Mouse (Mus musculus) mouse trophoblast stem cell (cell line): Measurements from ENCODE around the gene Swsap1.

Experiments
- in situ Hi-C, 2 experiments: fragments of 300-500 bp; cut with MseI, MboI; formaldehyde crosslinking; loops; 2 replicates in 1 of 2; 3 replicates in 1 of 2; pipeline ENCODE4 v1.15.1; 2025

Gene Swsap1

DNA sequence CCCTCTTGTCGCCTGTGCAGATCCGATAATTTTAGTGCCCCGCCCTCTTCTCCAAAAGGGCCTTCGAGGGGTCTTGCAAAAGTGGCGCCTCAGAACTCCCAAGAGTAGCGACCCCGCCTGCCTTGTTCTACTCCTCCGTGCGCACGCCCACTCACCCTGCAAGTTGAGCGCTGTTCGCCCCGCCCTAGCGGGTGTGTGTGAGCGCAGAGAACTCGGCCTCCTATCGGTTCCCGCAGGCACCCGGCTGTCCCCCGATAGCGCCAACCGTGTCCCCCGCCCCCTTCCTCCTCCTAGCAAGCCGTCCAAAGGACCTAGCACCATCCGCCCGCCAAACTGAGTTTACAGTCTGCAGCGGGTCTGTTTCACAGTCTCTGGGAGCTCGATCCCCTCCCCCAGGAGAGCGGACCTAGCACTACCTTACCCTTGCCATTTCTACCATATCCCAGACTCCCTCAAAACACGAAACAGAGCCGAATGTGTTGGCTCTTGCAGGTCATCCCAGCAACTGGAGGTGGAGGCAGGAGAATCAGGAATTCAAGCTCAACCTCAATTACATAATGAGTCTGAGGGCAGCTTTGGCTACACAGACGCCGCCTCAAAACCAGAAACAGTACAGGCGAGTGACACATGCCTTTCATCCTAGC is 7.0 kb downstream of the Swsap1 start:
- in situ Hi-C loops: no loop called here

- in situ Hi-C loops: no loop called here
These were observed 7.9 kb downstream of the Swsap1 start, which contains the start of gene Epor for GRCm38 (mm10) chr9:21963417-21963816. Epor (minus strand) TSS chr9:21963506.

DNA sequence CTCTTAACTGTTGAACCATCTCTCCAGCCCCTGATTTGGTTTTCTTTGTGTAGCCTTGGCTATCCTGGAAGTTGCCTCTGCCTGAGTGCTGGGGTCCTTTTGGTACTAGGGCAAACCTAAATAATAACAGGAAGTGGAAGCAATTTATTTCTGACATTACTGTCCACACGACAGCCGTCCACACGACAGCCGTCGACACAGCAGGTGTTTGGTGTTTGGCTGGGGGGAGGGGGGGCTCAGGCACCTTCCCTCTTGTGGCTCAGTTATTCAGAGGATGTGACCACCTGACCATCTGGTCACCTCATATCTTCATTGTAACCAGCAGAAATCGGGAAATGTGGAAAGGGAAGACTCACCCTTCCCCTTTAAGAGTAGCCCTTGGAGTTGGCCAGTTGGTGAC is 13.3 kb downstream of the Swsap1 start:
- in situ Hi-C loops: no loop called here

- in situ Hi-C loops: no loop called here
These were observed 13.7 kb downstream of the Swsap1 start for GRCm38 (mm10) chr9:21969304-21969703.

GRCm38 (mm10) chr9:21976626-21977175 is 21.1 kb downstream of the Swsap1 start:
- in situ Hi-C loops: loop anchor here in 1 of 2 experiments (5.0 kb wide), 1 partner anchor 81 kb away; no protein-coding TSS in a partner anchor

- in situ Hi-C loops: loop anchor here in 1 of 2 experiments (5.0 kb wide), 1 partner anchor 80 kb away; no protein-coding TSS in a partner anchor
These were observed 21.8 kb downstream of the Swsap1 start for GRCm38 (mm10) chr9:21977331-21977730.

DNA sequence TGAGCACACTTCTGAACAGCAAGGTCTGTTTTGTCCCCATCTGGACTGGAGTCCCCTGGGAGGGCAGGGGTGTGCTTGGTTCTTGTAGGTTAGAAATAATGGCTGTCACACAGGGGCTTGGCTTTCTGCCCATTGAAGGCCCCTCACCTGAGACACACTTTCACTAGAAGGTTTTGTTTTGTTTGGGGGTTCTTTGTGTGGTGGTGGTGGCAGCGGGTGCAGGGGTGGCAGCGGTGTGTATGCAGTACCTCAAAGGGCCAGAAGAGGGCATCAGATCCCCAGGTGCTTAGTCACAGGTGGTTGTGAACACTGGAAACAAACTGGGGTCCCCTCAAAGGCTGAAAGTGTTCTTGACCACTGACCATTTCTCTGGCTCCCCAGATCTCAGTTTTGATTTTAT is 22.4 kb downstream of the Swsap1 start:
- in situ Hi-C loops: loop anchor here in 1 of 2 experiments (5.0 kb wide), 1 partner anchor 79 kb away; no protein-coding TSS in a partner anchor

- in situ Hi-C loops: loop anchor here in 1 of 2 experiments (5.0 kb wide), 1 partner anchor 79 kb away; no protein-coding TSS in a partner anchor
These were observed 23.0 kb downstream of the Swsap1 start for GRCm38 (mm10) chr9:21978398-21979128.

GRCm38 (mm10) chr9:21983911-21984310 is 28.4 kb downstream of the Swsap1 start:
- in situ Hi-C loops: no loop called here

DNA sequence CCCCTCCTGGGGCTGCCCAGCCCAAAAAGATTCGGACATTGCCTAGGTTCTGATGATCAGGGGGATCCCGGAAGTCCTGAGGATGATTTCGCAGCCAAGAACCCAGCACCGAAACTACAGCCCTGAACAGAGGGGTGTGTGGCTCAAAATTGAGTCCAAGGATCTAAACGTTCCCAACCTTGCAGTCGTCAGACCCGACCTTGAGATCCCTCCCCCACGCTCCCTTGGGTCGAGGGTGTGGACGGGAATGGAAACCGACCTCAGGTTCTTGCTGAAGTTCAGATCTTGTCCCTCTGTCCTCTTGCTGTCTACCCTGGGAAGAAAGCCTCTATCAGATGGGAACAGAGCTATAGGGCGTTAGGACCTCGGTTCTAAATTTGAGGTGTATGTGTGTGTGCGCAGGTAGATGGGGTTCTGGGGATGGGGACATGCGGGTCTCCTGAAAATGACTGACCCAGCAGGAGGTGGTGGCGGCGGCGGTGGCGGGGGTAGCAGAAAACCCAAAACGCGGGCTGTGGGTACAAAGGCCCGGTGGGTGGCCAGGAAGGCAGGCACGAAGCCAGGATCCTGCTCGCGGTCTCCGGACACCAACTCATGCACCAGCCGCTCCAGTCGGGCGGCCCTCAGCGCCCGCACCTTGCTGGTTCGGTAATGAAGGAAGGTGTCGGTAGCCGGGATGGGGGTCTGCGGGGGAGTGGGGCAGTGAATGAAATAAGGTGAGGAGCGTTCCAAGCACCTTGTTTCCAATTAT is 32.2 kb downstream of the Swsap1 start:
- in situ Hi-C loops: no loop called here

DNA sequence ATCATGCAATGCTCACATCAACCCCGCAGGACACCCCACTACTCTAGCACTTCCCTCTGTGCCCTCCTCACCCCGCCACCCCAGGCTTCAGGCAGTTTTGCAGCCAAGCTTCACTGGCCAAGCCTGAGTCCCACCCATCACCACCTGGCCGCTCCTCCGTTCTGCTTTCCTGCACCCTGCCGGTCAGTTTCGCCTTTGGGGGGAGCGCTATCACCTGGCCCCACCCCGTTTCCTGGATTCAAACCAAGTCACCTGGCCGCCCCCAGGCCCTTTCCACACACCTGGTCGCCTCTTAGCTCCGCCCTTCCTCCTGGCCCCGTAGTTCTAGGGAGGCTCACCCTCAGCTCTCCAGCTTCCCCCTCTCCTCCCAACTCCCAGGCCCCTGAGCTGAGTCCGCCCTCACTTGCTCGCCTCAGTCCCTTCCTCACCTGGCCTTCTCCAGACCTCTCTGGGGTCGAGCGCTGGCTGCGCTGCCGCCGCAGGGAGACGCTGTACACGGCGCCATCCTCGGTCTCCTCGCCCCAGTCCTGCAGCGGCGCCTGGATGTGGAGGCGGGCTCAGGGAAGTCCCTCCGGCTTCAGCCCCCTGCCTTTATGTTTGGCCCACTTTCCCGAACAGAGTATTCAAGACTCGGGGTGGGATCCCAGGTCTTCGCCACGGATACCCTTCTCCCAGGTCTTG is 33.0 kb downstream of the Swsap1 start:
- in situ Hi-C loops: no loop called here

DNA sequence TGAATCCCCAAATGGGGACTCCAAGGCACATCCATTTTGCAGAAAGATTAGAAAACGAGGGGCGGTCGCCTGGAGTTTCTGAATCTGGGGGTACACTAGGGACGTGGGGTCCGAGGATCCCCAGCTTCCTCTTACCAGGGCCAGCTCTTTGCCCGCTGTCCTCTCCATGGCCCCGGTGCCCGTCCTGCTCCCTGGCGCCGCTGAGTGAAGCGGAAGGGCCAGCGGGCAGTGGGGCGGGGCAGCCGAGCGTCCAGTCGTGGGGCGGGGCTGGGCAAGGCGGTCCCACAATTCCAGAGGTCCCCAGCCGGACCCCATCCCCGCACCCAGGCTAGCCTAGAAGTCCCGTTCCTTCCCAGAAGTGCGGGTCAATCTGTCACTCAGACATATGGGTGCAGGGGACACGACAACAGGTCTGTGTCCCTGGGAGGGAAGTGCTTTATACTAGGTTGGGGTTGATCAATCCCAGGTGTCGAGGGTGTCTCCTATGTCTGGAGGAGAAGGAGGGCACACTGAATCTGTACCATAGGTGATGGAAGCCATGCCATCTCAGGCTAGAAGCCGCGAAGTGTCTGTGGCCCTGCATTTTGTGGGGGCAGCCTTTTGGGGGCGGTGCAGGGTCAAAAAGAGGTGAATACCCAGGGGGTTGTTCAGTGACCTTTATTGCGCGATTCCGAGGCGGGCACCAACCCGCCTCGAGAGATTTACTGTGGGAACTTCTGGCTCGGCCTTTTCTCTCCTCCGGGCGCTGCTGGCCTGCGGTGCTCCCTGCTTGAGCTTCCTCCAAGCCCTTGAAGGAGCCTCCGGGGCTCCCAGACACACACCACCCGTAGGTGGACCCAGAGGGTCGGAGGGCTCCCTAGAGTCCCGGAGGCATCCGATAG is 33.9 kb downstream of the Swsap1 start, which contains the start of gene Rgl3:
Gene Rgl3 (minus strand): TSS at position 217 of the 881 bp plus-strand sequence.
- in situ Hi-C loops: no loop called here

- in situ Hi-C loops: no loop called here
These were observed 36.7 kb downstream of the Swsap1 start for GRCm38 (mm10) chr9:21992227-21992626.

- in situ Hi-C loops: no loop called here
These were observed 40.8 kb downstream of the Swsap1 start for GRCm38 (mm10) chr9:21996178-21996867.

DNA sequence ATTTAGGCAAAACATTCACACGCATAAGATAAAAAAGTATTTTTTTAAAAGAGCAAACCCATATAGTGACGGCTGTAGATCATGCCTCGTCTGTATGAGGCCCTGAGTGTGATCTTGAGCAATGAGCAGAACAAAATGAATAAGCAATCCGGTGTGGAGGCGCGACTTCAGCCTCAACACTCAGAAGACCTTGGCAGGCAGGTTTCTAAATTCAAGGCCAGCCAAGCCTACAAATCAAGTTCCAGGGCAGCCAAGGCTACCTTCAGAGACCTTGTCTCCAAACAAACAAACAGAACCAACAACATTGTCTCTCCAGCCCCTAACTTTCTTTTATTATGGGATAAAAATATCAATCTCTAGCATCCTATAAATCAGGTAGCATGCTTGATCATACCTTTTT is 44.7 kb downstream of the Swsap1 start:
- in situ Hi-C loops: no loop called here

DNA sequence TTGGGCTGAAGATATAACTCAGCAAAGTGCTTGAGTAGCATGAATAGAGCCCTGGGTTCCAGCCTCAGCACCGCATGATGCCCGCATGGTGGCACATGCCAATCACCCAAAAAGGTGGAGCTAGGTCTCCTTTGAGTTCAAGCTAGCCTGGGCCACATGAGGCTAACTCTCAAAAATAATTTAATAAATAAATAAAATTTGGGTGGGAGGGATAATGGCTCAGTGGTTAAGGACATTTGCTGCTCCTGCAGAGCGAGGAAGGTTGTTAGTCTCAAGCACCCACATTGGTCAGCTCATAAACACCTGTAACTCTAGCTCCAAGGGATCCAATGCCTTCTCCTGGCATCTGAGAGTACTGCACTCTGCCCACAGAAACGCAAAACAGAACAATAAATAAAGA is 46.1 kb downstream of the Swsap1 start:
- in situ Hi-C loops: no loop called here

- in situ Hi-C loops: no loop called here
These were observed 46.9 kb downstream of the Swsap1 start, which contains the start of the genes Ccdc151 and Prkcsh for GRCm38 (mm10) chr9:22002194-22003162. Ccdc151 (minus strand) TSS chr9:22002634. Prkcsh (plus strand) TSS chr9:22002806.

DNA sequence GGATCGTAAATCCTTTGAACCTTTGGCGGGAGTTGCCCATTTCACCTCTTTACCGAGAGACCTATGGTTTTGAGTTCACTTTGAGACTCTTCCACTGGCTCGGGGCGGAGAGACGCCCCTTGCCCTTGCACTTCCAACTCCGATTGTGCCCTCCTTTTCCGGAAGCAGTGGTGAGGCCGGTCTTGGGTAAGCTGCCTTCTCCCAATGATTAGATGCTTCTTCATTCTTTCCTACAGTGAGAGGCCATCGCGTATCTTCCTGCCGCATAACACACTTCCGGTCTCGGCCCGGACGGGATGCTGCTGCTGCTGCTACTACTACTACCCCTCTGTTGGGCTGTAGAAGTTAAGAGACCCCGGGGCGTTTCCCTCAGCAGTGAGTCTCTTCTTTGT is 47.6 kb downstream of the Swsap1 start:
- in situ Hi-C loops: no loop called here
